ENCODE assay signal across 14 mouse cellular contexts in genomic region chr5:134804291-134805049, GRCm38 (mm10). TPM values are rescaled to one million over a fixed set of nuclear protein-coding genes. Genes with fewer than 3 reads are reported as not detected.
A peak's percentile ranks its signal among the peaks of the same experiment; 100 is the strongest.
DNase-seq lines count a peak whose midpoint lies in the region; TF ChIP-seq lines count a peak whose summit lies in the region.
"Had no signal": no experiment of that assay in that cellular context is flagged by ENCODE, and none has a peak within 500 bp of the region (broad histone marks: within the 10 kb centered on the region; RNA-seq: fewer than 3 reads in every experiment).

No protein-coding gene starts in this region.

- H3K27me3 ChIP-seq in liver, adult 2 months (ENCODE audit: control insufficient read depth, insufficient read depth, low read length), result no peaks in the 10 kb centered on the region
- H3K27me3 ChIP-seq in MEL (ENCODE audit: control insufficient read depth in 1 of 2, insufficient read depth in 2 of 2, low read length in 2 of 2), result no peaks in the 10 kb centered on the region
- H3K27me3 ChIP-seq: heart, embryonic 15.5 days; lung, embryonic 15.5 days; midbrain, embryonic 15.5 days had no signal

- peak; percentile 29 for DNase-seq in gastrocnemius, postnatal 14 days
- no peak for DNase-seq in gastrocnemius, postnatal 4 days (ENCODE audit: low spot score in 2 of 2)
- no peak for DNase-seq in liver, adult 2 months (ENCODE audit: extremely low read depth, low read depth, low spot score)
- DNase-seq in liver (no peak), MEL (ENCODE audit: low read depth, low spot score) (peak; percentile 5)
- DNase-seq in cerebellum, postnatal 25 days, result peak; percentile 56 to 71
- DNase-seq in natural killer cell, adult 2 months (ENCODE audit: low spot score in 2 of 2), result no peak
- DNase-seq in thymus, postnatal 4 days, result no peak
- DNase-seq: kidney, adult 18-20 months; thymus, postnatal 25 days had no signal

- intact Hi-C loops in gastrocnemius, postnatal 14 days (cut with DNase I; ENCODE audit: low total_unique reads), result no loop called here

- H3K9ac ChIP-seq in liver, adult 2 months (ENCODE audit: low read depth, low read length), result no peak overlapping the region
- H3K9ac ChIP-seq in MEL (ENCODE audit: control insufficient read depth, low read depth, low read length, poor library complexity, severe bottlenecking), result no peak overlapping the region
- H3K9ac ChIP-seq: heart, embryonic 15.5 days; lung, embryonic 15.5 days; midbrain, embryonic 15.5 days had no signal

- no peak overlapping the region for H3K27ac ChIP-seq in liver, adult 2 months (replicated peaks; ENCODE audit: insufficient read depth, low read depth, low read length)
- no peak overlapping the region for H3K27ac ChIP-seq in MEL (ENCODE audit: control insufficient read depth, low read depth, low read length)
- H3K27ac ChIP-seq: heart, embryonic 15.5 days; lung, embryonic 15.5 days; midbrain, embryonic 15.5 days had no signal

- TF ChIP-seq EP300 in MEL (IDR thresholded peaks at IDR 0.05; ENCODE audit: low read depth in 1 of 2, low read length in 2 of 2), result no peak

- WGBS in liver, adult 2 months, result 94% methylated on average over 20 of the region's 20 CpGs

- TF ChIP-seq RAD21 in MEL (IDR thresholded peaks at IDR 0.05; ENCODE audit: low read depth, low read length), result no peak; the same call in 1 of the 2 replicates

- no peaks in the 10 kb centered on the region for H3K79me2 ChIP-seq in liver, adult 2 months (ENCODE audit: control insufficient read depth, insufficient read depth, low read length)
- no peaks in the 10 kb centered on the region for H3K79me2 ChIP-seq in MEL (ENCODE audit: control insufficient read depth, insufficient read depth, low read length, poor library complexity)

- no peak for TF ChIP-seq POLR2A in liver, adult 2 months (IDR thresholded peaks at IDR 0.05; ENCODE audit: extremely low read depth, insufficient read depth, low read length)
- TF ChIP-seq POLR2A in MEL (IDR thresholded peaks at IDR 0.05; ENCODE audit: control insufficient read depth in 1 of 2, insufficient read depth in 1 of 2, low read depth in 1 of 2, low read length in 2 of 2, poor library complexity in 1 of 2), result no peak

- no peak overlapping the region for H3K4me3 ChIP-seq in liver, adult 2 months (ENCODE audit: insufficient read depth, low read depth, low read length)
- no peak overlapping the region for H3K4me3 ChIP-seq in MEL (ENCODE audit: control insufficient read depth in 1 of 2, insufficient read depth in 1 of 2, low read depth in 2 of 2, low read length in 2 of 2)
- H3K4me3 ChIP-seq: heart, embryonic 15.5 days; lung, embryonic 15.5 days; midbrain, embryonic 15.5 days had no signal

- no peaks in the 10 kb centered on the region for H3K4me1 ChIP-seq in liver, adult 2 months (ENCODE audit: control insufficient read depth, insufficient read depth, low read length)
- no peaks in the 10 kb centered on the region for H3K4me1 ChIP-seq in MEL (ENCODE audit: control insufficient read depth in 1 of 2, insufficient read depth in 2 of 2, low read length in 2 of 2)
- H3K4me1 ChIP-seq: heart, embryonic 15.5 days; lung, embryonic 15.5 days; midbrain, embryonic 15.5 days had no signal

- H3K36me3 ChIP-seq in liver, adult 2 months (ENCODE audit: control insufficient read depth, insufficient read depth, low read length), result no peaks in the 10 kb centered on the region
- no peaks in the 10 kb centered on the region for H3K36me3 ChIP-seq in MEL (ENCODE audit: control insufficient read depth in 1 of 2, insufficient read depth in 2 of 2, low read length in 2 of 2)
- H3K36me3 ChIP-seq: heart, embryonic 15.5 days; lung, embryonic 15.5 days; midbrain, embryonic 15.5 days had no signal

- no peaks in the 10 kb centered on the region for H3K9me3 ChIP-seq in MEL (replicated peaks; ENCODE audit: insufficient read depth, low read length)
- H3K9me3 ChIP-seq: heart, embryonic 15.5 days; lung, embryonic 15.5 days; midbrain, embryonic 15.5 days had no signal

- TF ChIP-seq CTCF in liver, adult 2 months (IDR thresholded peaks at IDR 0.05; ENCODE audit: low read depth, low read length), result peak; percentile 46
- TF ChIP-seq CTCF in MEL (IDR thresholded peaks at IDR 0.05 in 2 of 3, conservative IDR thresholded peaks at IDR 0.05 in 1 of 3; ENCODE audit: control insufficient read depth in 1 of 3, insufficient read depth in 1 of 3, low read depth in 2 of 3, low read length in 3 of 3, poor library complexity in 1 of 3, severe bottlenecking in 1 of 3), result peak; percentile 34 to 59 (median 43)

TF ChIP-seq in MEL, 35 proteins besides CTCF, POLR2A, EP300 and RAD21:
- TF ChIP-seq TCF12 (IDR thresholded peaks at IDR 0.05; ENCODE audit: low read depth, low read length) (no peak), POLR2AphosphoS5 (IDR thresholded peaks at IDR 0.05; ENCODE audit: borderline replicate concordance, low read depth, low read length) (no peak), GATA1 (IDR thresholded peaks at IDR 0.05; ENCODE audit: low read depth, low read length) (no peak), SMC3 (IDR thresholded peaks at IDR 0.05; ENCODE audit: low read depth, low read length) (no peak), ZMIZ1 (IDR thresholded peaks at IDR 0.05; ENCODE audit: low read depth, low read length) (no peak), ZKSCAN1 (IDR thresholded peaks at IDR 0.05; ENCODE audit: low read depth, low read length) (no peak), NRF1 (IDR thresholded peaks at IDR 0.05; ENCODE audit: insufficient read depth, low read depth, low read length, poor library complexity, severe bottlenecking) (no peak), RCOR1 (IDR thresholded peaks at IDR 0.05; ENCODE audit: low read depth, low read length) (no peak), POLR2AphosphoS2 (IDR thresholded peaks at IDR 0.05; ENCODE audit: low read length) (no peak), KAT2A (conservative IDR thresholded peaks at IDR 0.05; ENCODE audit: low read depth, low read length) (no peak), ETS1 (IDR thresholded peaks at IDR 0.05; ENCODE audit: low read depth, low read length) (no peak), MEF2A (IDR thresholded peaks at IDR 0.05; ENCODE audit: extremely low read depth, insufficient replicate concordance, low read depth, low read length, poor library complexity, severe bottlenecking) (no peak), ELF1 (IDR thresholded peaks at IDR 0.05; ENCODE audit: low read depth, low read length) (no peak), CHD1 (IDR thresholded peaks at IDR 0.05; ENCODE audit: low read depth, low read length) (no peak), MAFK (IDR thresholded peaks at IDR 0.05; ENCODE audit: borderline replicate concordance, low read depth, low read length) (no peak), HCFC1 (IDR thresholded peaks at IDR 0.05; ENCODE audit: low read depth, low read length) (no peak), UBTF (IDR thresholded peaks at IDR 0.05; ENCODE audit: borderline replicate concordance, insufficient read depth, low read depth, low read length) (no peak), MYB (IDR thresholded peaks at IDR 0.05; ENCODE audit: low read depth, low read length) (no peak)

RNA-seq across cellular contexts. Expression of gene Eln, which starts 57.3 kb away (rescaled TPM):
- total RNA-seq in gastrocnemius, postnatal 14 days (2021), result 100 to 1,000 TPM; 123 to 198 TPM
- total RNA-seq in gastrocnemius, postnatal 4 days (2021), result 100 to 1,000 TPM; 334 to 400 TPM
- 0.37 and 0.60 TPM in 2 replicates for total RNA-seq in liver, adult 2 months (2014; rRNA removed)
- 4.0 and 5.2 TPM in 2 replicates for polyA plus RNA-seq in liver, adult 2 months (2012; rRNA removed)
- not detected in 2 replicates for total RNA-seq in MEL (2012; rRNA removed)
- polyA plus RNA-seq in MEL (2012; ENCODE audit: insufficient read depth in 1 of 2, insufficient read length in 2 of 2, low read depth in 1 of 2, low replicate concordance in 2 of 2, missing spikeins in 1 of 2), result not detected
- polyA plus RNA-seq: C2C12 had no signal

Comparison
In these comparisons a context has a peak if more than half of its experiments do, and no peak if none do; other contexts are left out.
1. DNase-seq: peak in gastrocnemius, postnatal 14 days (single experiment), MEL (single experiment) and cerebellum, postnatal 25 days (2 of 2); none in gastrocnemius, postnatal 4 days (0 of 2), liver, adult 2 months (single experiment), liver (single experiment), natural killer cell, adult 2 months (0 of 2) and thymus, postnatal 4 days (single experiment).
2. RNA of gene Eln, which starts 57.3 kb away (total RNA-seq): 334 to 400 TPM in gastrocnemius, postnatal 4 days and 123 to 198 TPM in gastrocnemius, postnatal 14 days; 0.37 to 0.60 TPM in liver, adult 2 months and not detected in MEL; every median in the first group is over 10 times any median in the second.